Mouse (Mus musculus) CH12.LX (cell line): ENCODE results near the gene Dab1. TPM values are rescaled to one million over a fixed set of nuclear protein-coding genes. Genes with fewer than 3 reads are reported as not detected.

Experiments used
- DNase-seq: peaks from one replicate; pipeline ENCODE4 v3.0.0-alpha.2; 2013; ENCODE audit errors: extremely low read depth
- H3K27ac ChIP-seq: 2 replicates; pipeline ENCODE4 v1.5.1; 2012; ENCODE audit warnings: low read depth, mild to moderate bottlenecking, control low read depth, moderate library complexity; ENCODE audit not compliant: insufficient read depth
- H3K27me3 ChIP-seq: replicated peaks from 2 replicates; pipeline ENCODE3; 2012; ENCODE audit warnings: inconsistent platforms
- H3K36me3 ChIP-seq, 2 experiments: replicated peaks in 1 of 2; 2 replicates each; pipeline versions ENCODE3 to v1.6.1; 2012; ENCODE audit warnings: inconsistent platforms in 1 of 2, low read length in 1 of 2, mild to moderate bottlenecking in 1 of 2, mixed read lengths in 1 of 2, moderate library complexity in 1 of 2; ENCODE audit not compliant: control insufficient read depth in 1 of 2, insufficient read depth in 1 of 2
- H3K4me1 ChIP-seq, 2 experiments: 2 replicates each; pipeline ENCODE4 v1.6.1; 2012; ENCODE audit warnings: inconsistent platforms in 1 of 2, moderate library complexity in 1 of 2; ENCODE audit not compliant: insufficient read depth in 2 of 2, control insufficient read depth in 1 of 2
- H3K4me2 ChIP-seq: 2 replicates; pipeline ENCODE4 v1.6.1; 2012; ENCODE audit warnings: low read depth, mild to moderate bottlenecking, control low read depth; ENCODE audit not compliant: poor library complexity, insufficient read depth, severe bottlenecking
- H3K4me3 ChIP-seq, 3 experiments: fragments of 150-350 bp in 1 of 3; sonication (generic) in 1 of 3; replicated peaks in 1 of 3; 2 replicates each; pipeline versions ENCODE3 to v1.5.1; 2011 to 2012; ENCODE audit warnings: low read depth in 2 of 3, low read length in 2 of 3, mild to moderate bottlenecking in 2 of 3, moderate library complexity in 2 of 3, control low read depth in 1 of 3, improper control_type of control experiment in 1 of 3, inconsistent platforms in 1 of 3, mixed read lengths in 1 of 3; ENCODE audit not compliant: poor library complexity in 1 of 3
- H3K79me2 ChIP-seq: replicated peaks from 2 replicates; pipeline ENCODE4 v1.6.1; 2012; ENCODE audit warnings: mild to moderate bottlenecking, moderate library complexity; ENCODE audit not compliant: control insufficient read depth, poor library complexity, insufficient read depth, severe bottlenecking; ENCODE audit errors: extremely low read depth
- H3K9ac ChIP-seq: 2 replicates; pipeline ENCODE4 v1.6.1; 2012; ENCODE audit warnings: low read depth, mild to moderate bottlenecking, control low read depth, moderate library complexity; ENCODE audit not compliant: insufficient read depth
- H3K9me3 ChIP-seq: replicated peaks from 2 replicates; pipeline ENCODE3; 2012; ENCODE audit warnings: low read length, inconsistent platforms, mixed read lengths
- ETS1 ChIP-seq: conservative IDR thresholded peaks from 2 replicates; pipeline ENCODE4 v1.6.1; 2012; ENCODE audit warnings: low read depth, mild to moderate bottlenecking, inconsistent platforms, low read length, improper control_type of control experiment, moderate library complexity
- GABPA ChIP-seq: IDR thresholded peaks from 2 replicates; pipeline ENCODE4 v1.6.1; 2012; ENCODE audit warnings: low read depth, low read length, improper control_type of control experiment, inconsistent platforms; ENCODE audit not compliant: insufficient replicate concordance
- JUN ChIP-seq: IDR thresholded peaks from 2 replicates; pipeline ENCODE4 v1.6.1; 2011; ENCODE audit warnings: low read depth, mild to moderate bottlenecking, low read length, improper control_type of control experiment, moderate library complexity; ENCODE audit not compliant: insufficient read depth
- JUND ChIP-seq: conservative IDR thresholded peaks from 2 replicates; pipeline ENCODE4 v1.6.1; 2011; ENCODE audit warnings: low read depth, low read length, improper control_type of control experiment
- MAFK ChIP-seq: IDR thresholded peaks from 2 replicates; pipeline ENCODE4 v1.6.1; 2011; ENCODE audit warnings: low read length, improper control_type of control experiment; ENCODE audit not compliant: insufficient replicate concordance
- MAX ChIP-seq: IDR thresholded peaks from 2 replicates; pipeline ENCODE4 v1.6.1; 2011; ENCODE audit warnings: low read length, improper control_type of control experiment
- MYC ChIP-seq: IDR thresholded peaks from 2 replicates; pipeline ENCODE4 v1.6.1; 2011; ENCODE audit warnings: low read depth, mild to moderate bottlenecking, improper control_type of control experiment, low read length
- NELFE ChIP-seq: IDR thresholded peaks from 2 replicates; pipeline ENCODE4 v1.6.1; 2011; ENCODE audit warnings: low read depth, low read length, improper control_type of control experiment
- SIN3A ChIP-seq: IDR thresholded peaks from 2 replicates; pipeline ENCODE4 v1.6.1; 2012; ENCODE audit warnings: low read length, improper control_type of control experiment, inconsistent platforms
- TBP ChIP-seq: conservative IDR thresholded peaks from 2 replicates; pipeline ENCODE4 v1.6.1; 2011; ENCODE audit warnings: low read depth, low read length, improper control_type of control experiment
- dilution Hi-C: fragments of 300-500 bp; cut with MboI; formaldehyde crosslinking; loops from 2 replicates; pipeline ENCODE4 v1.14.3; 2020; ENCODE audit warnings: low sequenced_read_pairs; ENCODE audit not compliant: extremely low pct_unique_long_range_greater_than_20kb, extremely low pct_ligation_motif_present
- in situ Hi-C: fragments of 300-500 bp; cut with MboI; formaldehyde crosslinking; loops from 3 replicates; pipeline ENCODE4 v1.14.3; 2019; ENCODE audit warnings: low sequenced_read_pairs, low pct_ligation_motif_present, low pct_unique_long_range_greater_than_20kb, mixed read lengths
- polyA plus RNA-seq: library from polyadenylated mRNA; unstranded; fragments of >175 nt; gene quantifications from 2 replicates; pipeline ENCODE4 v1.2.1, GENCODE M21; 2012; ENCODE audit warnings: low read depth; ENCODE audit not compliant: insufficient read length
- total RNA-seq, 2 experiments: library from RNA; depleted of rRNA; stranded (reverse); fragments of 300-350 nt in 1 of 2; fragments of >200 nt in 1 of 2; gene quantifications; 2 replicates each; pipeline ENCODE4 v1.2.3; 2012 to 2014

Gene Dab1
- total and polyA plus RNA-seq, 3 experiments, result not detected

GRCm38 (mm10) chr4:104011683-104012082, 392.5 kb downstream of the Dab1 start:
- in situ Hi-C loops (no loop called here), dilution Hi-C loops (no loop called here)
- no peak overlapping the region for H3K4me3 ChIP-seq
- H3K4me1 ChIP-seq, result no peaks in the 10 kb centered on the region
- H3K9ac ChIP-seq, result no peak overlapping the region
- H3K27ac ChIP-seq, result no peak overlapping the region
- H3K36me3 ChIP-seq, result no peaks in the 10 kb centered on the region
- no peak overlapping the region for H3K4me2 ChIP-seq
- DNase-seq, result no peak
- H3K9me3 ChIP-seq, result peaks cover 71% of the 10 kb centered on the region
- H3K79me2 ChIP-seq, result no peaks in the 10 kb centered on the region
- TF ChIP-seq MAFK, result no peak
- TF ChIP-seq JUND, result no peak
- TF ChIP-seq GABPA, result no peak
- TF ChIP-seq MYC, result no peak
- TF ChIP-seq NELFE, result no peak
- H3K27me3 ChIP-seq, result no peaks in the 10 kb centered on the region

GRCm38 (mm10) chr4:104012150-104012549, 393.0 kb downstream of the Dab1 start:
- Histone ChIP-seq H3K4me1 (no peaks in the 10 kb centered on the region), H3K4me3 (no peak overlapping the region), H3K4me2 (no peak overlapping the region), H3K9me3 (peaks cover 71% of the 10 kb centered on the region), H3K27me3 (no peaks in the 10 kb centered on the region), H3K36me3 (no peaks in the 10 kb centered on the region), H3K9ac (no peak overlapping the region), H3K27ac (no peak overlapping the region), H3K79me2 (no peaks in the 10 kb centered on the region)
- DNase-seq, result no peak
- no peak for TF ChIP-seq ETS1
- TF ChIP-seq MYC, result no peak
- TF ChIP-seq SIN3A, result no peak
- TF ChIP-seq JUN, result no peak
- TF ChIP-seq, all 38 proteins: peak for 0
- in situ Hi-C loops (no loop called here), dilution Hi-C loops (no loop called here)

- TF ChIP-seq GABPA (no peak), TBP (no peak), MAFK (no peak), MAX (no peak)
- in situ Hi-C loops, result no loop called here
These were observed 406.0 kb downstream of the Dab1 start for GRCm38 (mm10) chr4:104025117-104025694.

More at GRCm38 (mm10) chr4:104025117-104025694, 406.0 kb downstream of the Dab1 start:
- dilution Hi-C loops, result no loop called here
- Histone ChIP-seq H3K9me3 (peaks cover 73% of the 10 kb centered on the region), H3K27ac (no peak overlapping the region), H3K36me3 (no peaks in the 10 kb centered on the region), H3K79me2 (no peaks in the 10 kb centered on the region), H3K9ac (no peak overlapping the region), H3K4me3 (no peak overlapping the region), H3K4me2 (no peak overlapping the region), H3K27me3 (no peaks in the 10 kb centered on the region), H3K4me1 (no peaks in the 10 kb centered on the region)
- no peak for DNase-seq
